Mouse (Mus musculus) bone marrow, adult 2 months (tissue): ENCODE results near the gene Ear14.
"Not testable (repeated sequence)": the region's sequence is repeated elsewhere in the genome, so short reads cannot be mapped to it uniquely, and the experiment has no call there.

Experiments used
- CTCF ChIP-seq: fragments of 200-500 bp; IDR thresholded peaks from 2 replicates; pipeline ENCODE4 v1.5.1; 2011; ENCODE audit warnings: low read length, control low read depth; ENCODE audit not compliant: control insufficient read depth, insufficient read depth
- POLR2A ChIP-seq: fragments of 200-500 bp; IDR thresholded peaks from 2 replicates; pipeline ENCODE4 v1.6.1; 2011; ENCODE audit warnings: low read depth, mild to moderate bottlenecking, control low read depth, low read length, borderline replicate concordance; ENCODE audit not compliant: control insufficient read depth

- TF ChIP-seq CTCF, POLR2A: not testable (repeated sequence)
Observed at GRCm38 (mm10) chr14:51237488-51237887, 34.3 kb downstream of the Ear14 start.
